Comparison of ENCODE assay signal across 8 mouse cellular contexts in genomic region chr15:93591831-93592321, GRCm38 (mm10). TPM values are rescaled to one million over a fixed set of nuclear protein-coding genes. Genes with fewer than 3 reads are reported as not detected.
DNase-seq lines count a peak whose midpoint lies in the region.

No protein-coding gene starts in this region.

- 2% methylated on average over 12 of the region's 12 CpGs for WGBS in embryonic facial prominence, embryonic 10.5 days
- 2% methylated on average over 12 of the region's 12 CpGs for WGBS in limb, embryonic 10.5 days
- WGBS in midbrain, embryonic 10.5 days, result 2% methylated on average over 12 of the region's 12 CpGs

- no peaks in the 10 kb centered on the region for H3K27me3 ChIP-seq in embryonic facial prominence, embryonic 10.5 days (replicated peaks; ENCODE audit: low read depth, poor library complexity, severe bottlenecking)
- no peaks in the 10 kb centered on the region for H3K27me3 ChIP-seq in limb, embryonic 10.5 days (ENCODE audit: low read depth, poor library complexity, severe bottlenecking)
- peaks cover 29% of the 10 kb centered on the region for H3K27me3 ChIP-seq in midbrain, embryonic 10.5 days (ENCODE audit: low read depth, poor library complexity, severe bottlenecking)

- DNase-seq in right cerebral cortex, postnatal 25 days, result peak; percentile 50
- no peak for DNase-seq in right cerebral cortex, postnatal 10 days (ENCODE audit: low spot score in 2 of 2)
- DNase-seq in embryonic facial prominence, embryonic 10.5 days (ENCODE audit: low spot score), result peak; percentile 79
- peak; percentile 53 to 60 for DNase-seq in heart, postnatal 10 days
- DNase-seq in limb, embryonic 10.5 days (ENCODE audit: low spot score), result peak; percentile 59
- DNase-seq in midbrain, embryonic 10.5 days (ENCODE audit: low spot score), result peak; percentile 64
- DNase-seq in spleen, adult 18-20 months, result no peak
- DNase-seq in thymus, postnatal 10 days (ENCODE audit: low spot score in 2 of 2), result no peak

- intact Hi-C loops in heart, postnatal 10 days (cut with DNase I), result loop anchor here (1.0 to 5.0 kb wide), 3 partner anchors 230 to 616 kb away; no protein-coding TSS in a partner anchor

- peaks cover 5% of the 10 kb centered on the region for H3K36me3 ChIP-seq in embryonic facial prominence, embryonic 10.5 days (replicated peaks)
- peaks cover 8% of the 10 kb centered on the region for H3K36me3 ChIP-seq in limb, embryonic 10.5 days
- H3K36me3 ChIP-seq in midbrain, embryonic 10.5 days, result no peaks in the 10 kb centered on the region

- H3K27ac ChIP-seq in embryonic facial prominence, embryonic 10.5 days (replicated peaks), result peak overlapping the region; percentile 67
- peak overlapping the region; percentile 79 for H3K27ac ChIP-seq in limb, embryonic 10.5 days
- H3K27ac ChIP-seq in midbrain, embryonic 10.5 days (replicated peaks), result peak overlapping the region; percentile 49; the same call in 1 of the 2 replicates

- H3K4me1 ChIP-seq in embryonic facial prominence, embryonic 10.5 days, result peaks cover 81% of the 10 kb centered on the region
- H3K4me1 ChIP-seq in limb, embryonic 10.5 days, result peaks cover 79% of the 10 kb centered on the region
- H3K4me1 ChIP-seq in midbrain, embryonic 10.5 days, result peaks cover 43% of the 10 kb centered on the region

- H3K4me3 ChIP-seq in embryonic facial prominence, embryonic 10.5 days, result peak overlapping the region; percentile 47
- H3K4me3 ChIP-seq in limb, embryonic 10.5 days, result peak overlapping the region; percentile 38
- peak overlapping the region; percentile 45 for H3K4me3 ChIP-seq in midbrain, embryonic 10.5 days

- no peaks in the 10 kb centered on the region for H3K9me3 ChIP-seq in embryonic facial prominence, embryonic 10.5 days
- no peaks in the 10 kb centered on the region for H3K9me3 ChIP-seq in limb, embryonic 10.5 days (replicated peaks)
- H3K9me3 ChIP-seq in midbrain, embryonic 10.5 days (replicated peaks), result no peaks in the 10 kb centered on the region

RNA-seq across cellular contexts. Expression of gene Prickle1, which starts 3.8 kb away (rescaled TPM):
- polyA plus RNA-seq in embryonic facial prominence, embryonic 10.5 days (2016; fragmentation: Nextera tagmentation; extraction: Ambion mirVana), result 17.2 and 20.4 TPM in 2 replicates
- total RNA-seq in heart, postnatal 10 days (2021), result 10 to 100 TPM; 24.1 to 36.4 TPM
- 20.4 and 25.7 TPM in 2 replicates for polyA plus RNA-seq in limb, embryonic 10.5 days (2016; fragmentation: Nextera tagmentation; extraction: Ambion mirVana)
- polyA plus RNA-seq in midbrain, embryonic 10.5 days (2016; fragmentation: Nextera tagmentation; extraction: Ambion mirVana), result 10.8 and 14.6 TPM in 2 replicates

Comparison
In these comparisons a context has a peak if more than half of its experiments do, and no peak if none do; other contexts are left out.
1. DNase-seq: peak in right cerebral cortex, postnatal 25 days (single experiment), embryonic facial prominence, embryonic 10.5 days (single experiment), heart, postnatal 10 days (2 of 2), limb, embryonic 10.5 days (single experiment) and midbrain, embryonic 10.5 days (single experiment); none in right cerebral cortex, postnatal 10 days (0 of 2), spleen, adult 18-20 months (0 of 2) and thymus, postnatal 10 days (0 of 2).
2. Peak in every context shown above with its lines, with median percentiles within 50 percentile points of each other: H3K27ac ChIP-seq and H3K4me3 ChIP-seq.